Mouse (Mus musculus) intestine, embryonic 16.5 days (tissue): ENCODE data around the gene Myl12a. TPM values are rescaled to one million over a fixed set of nuclear protein-coding genes. Genes with fewer than 3 reads are reported as not detected.

Experiments used
- ATAC-seq: fragments of 200-750 bp; cut with Nextera tagmentation; 2 replicates; pipeline ENCODE4 v1.8.0; 2017; ENCODE audit warnings: moderate TSS enrichment, moderate library complexity
- H3K27ac ChIP-seq: fragments of 300-500 bp; sonication (generic); 2 replicates; pipeline ENCODE4 v1.5.1; 2014; ENCODE audit warnings: mild to moderate bottlenecking, low read length
- H3K27me3 ChIP-seq: fragments of 300-500 bp; sonication (generic); replicated peaks from 2 replicates; pipeline ENCODE4 v1.6.1; 2014; ENCODE audit warnings: low read length, control low read depth, mixed read lengths; ENCODE audit not compliant: control insufficient read depth, insufficient read depth
- H3K36me3 ChIP-seq: fragments of 300-500 bp; sonication (generic); 2 replicates; pipeline ENCODE4 v1.6.1; 2014; ENCODE audit warnings: low read length, control low read depth; ENCODE audit not compliant: control insufficient read depth, insufficient read depth
- H3K4me1 ChIP-seq: fragments of 300-500 bp; sonication (generic); 2 replicates; pipeline ENCODE4 v1.6.1; 2014; ENCODE audit warnings: low read length, control low read depth, mixed read lengths; ENCODE audit not compliant: control insufficient read depth, insufficient read depth
- H3K4me2 ChIP-seq: fragments of 300-500 bp; sonication (generic); 2 replicates; pipeline ENCODE4 v1.6.1; 2014; ENCODE audit warnings: low read depth, low read length, control low read depth
- H3K4me3 ChIP-seq: fragments of 300-500 bp; sonication (generic); 2 replicates; pipeline ENCODE4 v1.5.1; 2014; ENCODE audit warnings: mild to moderate bottlenecking, low read length
- H3K9ac ChIP-seq: fragments of 300-500 bp; sonication (generic); 2 replicates; pipeline ENCODE4 v1.6.1; 2014; ENCODE audit warnings: low read depth, low read length
- H3K9me3 ChIP-seq: fragments of 300-500 bp; sonication (generic); 2 replicates; pipeline ENCODE4 v1.6.1; 2016; ENCODE audit warnings: low read length, control low read depth; ENCODE audit not compliant: control insufficient read depth
- WGBS: fragments of 180-500 bp; shearing (Covaris S2); extraction: QIAGEN DNeasy Blood & Tissue Kit; methylation state at CpG from one replicate; pipeline ENCODE4 v1.1.7; 2014; 5-methylcytosine and 5-hydroxymethylcytosine counted together
- polyA plus RNA-seq: library from polyadenylated mRNA; unstranded; fragments of >200 nt; fragmentation: Nextera tagmentation; extraction: Ambion mirVana; gene quantifications from 2 replicates; pipeline ENCODE4 v1.2.1, GENCODE M21; 2015

Gene Myl12a
- polyA plus RNA-seq, result 485 and 503 TPM in 2 replicates

DNA sequence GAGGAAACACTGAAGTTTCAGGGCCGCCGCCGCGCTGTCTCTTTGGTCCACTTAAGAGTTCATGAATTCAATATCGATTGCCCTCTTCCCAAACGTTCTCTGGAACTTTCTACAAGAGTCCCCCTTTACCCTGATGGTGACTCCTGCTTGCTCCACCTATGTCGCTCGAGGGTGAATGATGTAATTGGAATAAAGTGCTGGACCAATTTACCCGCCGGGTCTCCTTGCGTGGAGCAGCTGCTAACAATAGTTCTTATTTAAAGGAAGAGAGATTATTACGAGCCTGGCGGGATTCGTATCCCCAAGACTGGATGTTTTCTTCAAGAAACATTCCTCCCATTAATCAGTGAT, at the start of gene Myl12a:
Myl12a (minus strand) TSS at position 135 of the 351 bp plus-strand sequence.
- H3K9ac ChIP-seq, result peak within 1 kb of the TSS; percentile 99
- peak within 1 kb of the TSS; percentile 100 for H3K27ac ChIP-seq
- H3K4me2 ChIP-seq, result peak within 1 kb of the TSS; percentile 53
- peak within 1 kb of the TSS; percentile 86 for H3K4me3 ChIP-seq
- no peaks in the 10 kb centered on the region for H3K9me3 ChIP-seq
- H3K27me3 ChIP-seq, result no peaks in the 10 kb centered on the region
- H3K36me3 ChIP-seq, result no peaks in the 10 kb centered on the region
- peaks cover 35% of the 10 kb centered on the region for H3K4me1 ChIP-seq
- 6% methylated on average over 14 of the region's 14 CpGs for WGBS
- ATAC-seq, result peak; percentile 50

DNA sequence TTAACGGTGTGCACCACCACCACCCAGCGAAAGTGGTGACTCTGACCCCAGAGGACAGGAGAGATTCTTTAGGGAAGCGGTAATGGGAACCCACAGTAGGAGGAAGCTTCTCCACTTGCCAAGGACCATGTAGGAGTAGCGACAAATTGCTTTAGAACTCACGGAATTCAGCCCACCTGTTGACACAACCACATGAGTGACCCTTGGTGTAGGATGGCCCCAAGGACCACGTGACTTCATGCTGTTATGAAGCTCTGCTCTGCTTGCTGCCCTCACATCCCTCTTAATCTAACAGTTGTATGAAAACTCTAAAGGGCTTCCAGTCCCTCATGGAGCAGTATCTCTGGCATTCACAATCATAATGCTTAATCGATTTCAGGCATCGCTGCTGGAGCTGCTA, 46.6 kb upstream of the Myl12a start:
- Histone ChIP-seq H3K9ac (no peak overlapping the region), H3K4me2 (no peak overlapping the region), H3K27ac (no peak overlapping the region), H3K4me3 (no peak overlapping the region), H3K4me1 (no peaks in the 10 kb centered on the region), H3K9me3 (no peaks in the 10 kb centered on the region), H3K27me3 (no peaks in the 10 kb centered on the region), H3K36me3 (no peaks in the 10 kb centered on the region)
- WGBS, result 91% methylated on average over 8 of the region's 8 CpGs
- ATAC-seq, result no peak

DNA sequence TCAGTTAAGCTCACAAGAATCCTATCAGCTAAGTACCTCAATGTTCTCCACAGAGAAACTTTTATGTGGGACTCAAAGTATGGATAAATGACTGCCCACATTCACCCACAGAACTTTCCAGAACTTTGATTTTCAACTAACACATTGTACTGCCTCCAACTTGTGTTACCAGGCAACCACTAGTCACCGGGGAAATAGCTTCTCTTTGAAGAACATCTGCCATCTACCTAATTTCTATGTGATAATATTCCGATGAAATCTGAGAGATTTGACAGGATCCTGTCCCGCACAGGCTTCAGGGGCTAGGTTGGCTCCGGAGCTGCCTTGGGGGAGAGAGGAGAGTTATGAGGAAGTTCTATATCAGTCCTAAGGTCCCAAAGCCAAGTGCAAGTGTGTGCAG, 44.2 kb upstream of the Myl12a start:
- 86% methylated on average over 4 of the region's 4 CpGs for WGBS
- H3K9me3 ChIP-seq, result no peaks in the 10 kb centered on the region

DNA sequence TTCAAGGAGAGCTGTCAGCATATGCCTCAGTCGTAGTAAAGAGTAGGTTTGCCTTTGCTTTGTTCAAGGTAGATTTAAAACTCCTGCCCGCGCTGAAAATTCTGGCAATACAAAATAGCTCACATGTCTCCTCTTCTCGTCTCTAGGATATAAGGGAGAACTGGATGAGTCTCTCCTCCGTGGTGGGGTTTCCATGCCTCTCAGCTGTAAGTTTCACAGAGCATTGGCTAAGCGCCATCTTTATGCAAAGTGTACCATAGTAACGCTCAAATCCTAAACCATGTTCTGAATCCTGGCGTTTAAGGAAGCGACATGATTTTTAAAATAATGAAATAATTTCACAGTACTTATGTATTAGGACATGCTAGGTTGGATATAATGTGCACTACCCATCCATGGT, 42.9 kb upstream of the Myl12a start:
- H3K9ac ChIP-seq, result no peak overlapping the region
- no peaks in the 10 kb centered on the region for H3K27me3 ChIP-seq
- no peaks in the 10 kb centered on the region for H3K36me3 ChIP-seq
- H3K4me2 ChIP-seq, result no peak overlapping the region
- 83% methylated on average over 9 of the region's 9 CpGs for WGBS
- no peaks in the 10 kb centered on the region for H3K9me3 ChIP-seq
- no peak overlapping the region for H3K27ac ChIP-seq
- H3K4me3 ChIP-seq, result no peak overlapping the region
- no peak for ATAC-seq
- no peaks in the 10 kb centered on the region for H3K4me1 ChIP-seq

More for the DNA sequence above, 44.2 kb upstream of the Myl12a start:
- H3K4me3 ChIP-seq, result no peak overlapping the region
- H3K9ac ChIP-seq, result no peak overlapping the region
- no peak overlapping the region for H3K27ac ChIP-seq
- no peaks in the 10 kb centered on the region for H3K4me1 ChIP-seq
- no peaks in the 10 kb centered on the region for H3K36me3 ChIP-seq
- no peak overlapping the region for H3K4me2 ChIP-seq
- ATAC-seq, result no peak
- H3K27me3 ChIP-seq, result no peaks in the 10 kb centered on the region

DNA sequence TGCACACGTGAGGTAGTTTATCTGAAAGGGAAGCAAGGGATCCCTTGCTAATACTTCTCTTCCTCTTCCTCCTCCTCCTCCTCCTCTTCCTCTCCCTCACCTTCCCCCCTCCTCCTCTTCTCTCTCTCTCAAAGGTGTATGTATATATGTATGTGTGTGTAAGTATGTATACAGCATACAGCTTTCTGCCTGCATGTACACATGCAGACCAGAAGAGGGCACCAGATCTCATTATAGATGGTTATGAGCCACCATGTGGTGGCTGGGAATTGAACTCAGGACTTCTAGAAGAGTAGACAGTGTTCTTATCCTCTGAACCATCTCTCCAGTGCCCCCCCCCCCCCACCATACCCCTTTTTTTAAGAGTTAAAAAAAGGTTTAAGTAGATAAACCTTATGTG, 40.0 kb upstream of the Myl12a start:
- no peak for ATAC-seq
- Histone ChIP-seq H3K9me3 (no peaks in the 10 kb centered on the region), H3K4me2 (no peak overlapping the region), H3K4me1 (no peaks in the 10 kb centered on the region), H3K4me3 (no peak overlapping the region), H3K27ac (no peak overlapping the region), H3K36me3 (no peaks in the 10 kb centered on the region), H3K9ac (no peak overlapping the region), H3K27me3 (no peaks in the 10 kb centered on the region)
- 83% methylated on average over 1 of the region's 1 CpGs for WGBS

DNA sequence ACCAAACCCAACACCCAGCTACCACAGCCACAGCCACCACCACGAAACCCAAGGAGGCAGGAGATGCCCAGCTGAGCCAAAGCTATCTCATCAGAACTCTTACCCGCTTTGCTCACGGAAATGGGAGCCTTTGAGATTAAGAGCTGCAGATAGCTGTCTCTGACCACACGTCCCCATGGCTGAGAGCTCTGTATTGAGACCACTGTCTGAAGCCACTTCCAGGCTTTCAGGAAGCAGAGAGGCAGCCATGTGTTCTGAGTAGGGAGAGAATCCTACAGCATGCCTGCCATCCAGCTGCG, 37.9 kb upstream of the Myl12a start:
- H3K4me1 ChIP-seq, result no peaks in the 10 kb centered on the region
- H3K9ac ChIP-seq, result no peak overlapping the region
- H3K27me3 ChIP-seq, result no peaks in the 10 kb centered on the region
- H3K4me2 ChIP-seq, result no peak overlapping the region
- ATAC-seq, result no peak
- no peaks in the 10 kb centered on the region for H3K9me3 ChIP-seq
- no peak overlapping the region for H3K4me3 ChIP-seq
- no peak overlapping the region for H3K27ac ChIP-seq
- no peaks in the 10 kb centered on the region for H3K36me3 ChIP-seq
- 81% methylated on average over 5 of the region's 5 CpGs for WGBS

DNA sequence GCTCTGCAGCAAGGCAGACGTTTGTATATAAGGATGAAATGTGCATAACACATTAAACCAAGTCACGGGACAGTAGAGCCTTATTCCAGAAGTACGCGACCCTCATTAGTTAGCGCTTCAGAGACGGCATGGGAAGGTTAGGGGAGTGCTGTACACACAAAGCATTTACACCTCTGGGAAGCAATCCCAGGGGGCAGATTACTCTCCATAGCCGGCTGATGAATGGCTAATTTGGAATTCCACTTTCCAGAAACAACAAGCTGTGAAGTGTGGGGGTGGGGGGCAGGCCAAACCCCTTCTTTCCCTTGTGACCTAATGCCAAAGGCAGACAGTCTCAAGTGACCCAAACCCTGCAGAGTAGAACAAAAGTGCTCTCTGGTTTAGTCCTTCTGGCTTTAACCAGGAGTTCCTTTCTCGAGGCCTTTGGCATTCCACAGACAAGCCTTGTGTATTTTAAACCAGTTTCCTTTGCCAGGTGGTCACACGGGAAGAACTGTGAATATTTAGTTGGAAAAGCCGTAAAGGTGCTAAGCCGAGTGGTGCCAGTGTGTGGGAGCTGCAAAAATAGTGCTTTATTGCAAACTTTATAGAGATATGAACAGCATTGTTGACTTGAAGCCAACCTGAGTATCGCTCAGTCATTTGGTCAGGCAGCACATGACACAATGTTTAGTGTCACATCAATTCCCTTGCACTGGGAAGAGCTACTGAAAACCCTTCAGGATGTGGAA, 37.3 kb upstream of the Myl12a start:
- Histone ChIP-seq H3K4me1 (no peaks in the 10 kb centered on the region), H3K27ac (no peak overlapping the region), H3K4me3 (no peak overlapping the region), H3K9me3 (no peaks in the 10 kb centered on the region), H3K27me3 (no peaks in the 10 kb centered on the region), H3K9ac (no peak overlapping the region), H3K36me3 (no peaks in the 10 kb centered on the region), H3K4me2 (no peak overlapping the region)
- ATAC-seq, result no peak
- WGBS, result 49% methylated on average over 12 of the region's 12 CpGs

DNA sequence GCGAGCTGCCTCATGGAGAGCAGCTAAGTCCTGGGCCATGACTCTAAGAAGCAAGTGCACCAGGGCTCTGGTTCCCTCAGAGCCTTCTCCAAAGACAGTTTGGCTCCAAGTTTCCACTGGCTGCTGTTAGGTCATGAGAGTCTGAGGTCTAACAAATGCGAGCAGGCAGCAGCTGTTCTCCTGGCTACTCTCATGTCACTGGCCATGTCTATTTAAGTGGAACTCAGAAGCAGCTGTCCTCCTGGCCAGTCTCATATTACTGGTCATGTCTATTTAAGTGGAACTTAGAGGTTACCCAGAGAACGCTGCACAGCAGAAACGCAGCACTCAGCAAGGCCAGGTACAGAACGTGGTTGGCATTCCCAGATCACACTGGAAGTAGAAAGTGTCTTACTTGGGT, 36.1 kb upstream of the Myl12a start:
- ATAC-seq, result no peak
- Histone ChIP-seq H3K9me3 (no peaks in the 10 kb centered on the region), H3K4me1 (no peaks in the 10 kb centered on the region), H3K4me2 (no peak overlapping the region), H3K27ac (no peak overlapping the region), H3K27me3 (no peaks in the 10 kb centered on the region), H3K36me3 (no peaks in the 10 kb centered on the region), H3K9ac (no peak overlapping the region), H3K4me3 (no peak overlapping the region)
- WGBS, result 75% methylated on average over 5 of the region's 5 CpGs

DNA sequence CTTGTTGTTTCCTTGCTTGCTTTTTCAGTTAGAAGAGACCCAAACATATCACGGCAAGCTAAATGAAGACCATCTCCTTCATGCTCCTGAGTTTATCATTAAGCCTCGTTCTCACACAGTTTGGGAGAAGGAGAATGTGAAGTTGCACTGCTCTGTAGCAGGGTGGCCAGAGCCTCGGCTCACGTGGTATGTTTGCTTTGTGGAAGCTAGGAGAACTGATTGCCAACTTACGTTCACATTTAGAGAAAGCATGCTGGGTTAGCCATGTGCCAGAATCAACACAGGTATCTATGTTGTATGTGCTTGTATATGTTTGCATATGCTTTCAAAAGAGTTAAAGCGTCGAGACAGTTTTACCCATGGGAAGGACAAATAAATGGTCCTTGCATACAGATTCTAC, 34.5 kb upstream of the Myl12a start:
- Histone ChIP-seq H3K27me3 (no peaks in the 10 kb centered on the region), H3K9me3 (no peaks in the 10 kb centered on the region), H3K4me2 (no peak overlapping the region), H3K4me3 (no peak overlapping the region), H3K4me1 (no peaks in the 10 kb centered on the region), H3K36me3 (no peaks in the 10 kb centered on the region), H3K9ac (no peak overlapping the region), H3K27ac (no peak overlapping the region)
- WGBS, result 67% methylated on average over 7 of the region's 7 CpGs
- ATAC-seq, result no peak

DNA sequence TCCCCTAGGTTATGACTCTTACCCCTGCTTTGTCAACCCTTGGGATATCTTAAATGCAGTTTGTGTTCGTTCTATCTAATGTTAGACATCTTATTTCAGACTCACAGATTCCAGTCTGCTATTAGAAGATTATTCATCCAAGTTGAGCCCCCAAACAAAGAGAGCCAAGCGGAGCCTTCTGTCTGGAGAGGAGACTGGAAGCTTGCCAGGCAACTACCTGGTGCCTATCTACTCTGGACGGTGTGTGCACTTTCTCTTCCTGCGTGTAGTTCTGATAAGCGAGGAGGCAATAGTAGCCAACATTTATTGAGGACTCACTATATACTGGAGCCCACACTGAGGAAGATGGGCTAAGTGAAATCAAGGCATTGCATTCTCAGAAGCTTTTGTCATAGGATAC, 31.8 kb upstream of the Myl12a start:
- no peaks in the 10 kb centered on the region for H3K4me1 ChIP-seq
- no peaks in the 10 kb centered on the region for H3K36me3 ChIP-seq
- 67% methylated on average over 5 of the region's 5 CpGs for WGBS
- no peak overlapping the region for H3K4me3 ChIP-seq
- no peak overlapping the region for H3K27ac ChIP-seq
- H3K9ac ChIP-seq, result no peak overlapping the region
- no peak for ATAC-seq
- no peaks in the 10 kb centered on the region for H3K27me3 ChIP-seq
- no peaks in the 10 kb centered on the region for H3K9me3 ChIP-seq
- no peak overlapping the region for H3K4me2 ChIP-seq
